7 mouse cellular contexts compared by ENCODE assay signal in the genomic region with DNA sequence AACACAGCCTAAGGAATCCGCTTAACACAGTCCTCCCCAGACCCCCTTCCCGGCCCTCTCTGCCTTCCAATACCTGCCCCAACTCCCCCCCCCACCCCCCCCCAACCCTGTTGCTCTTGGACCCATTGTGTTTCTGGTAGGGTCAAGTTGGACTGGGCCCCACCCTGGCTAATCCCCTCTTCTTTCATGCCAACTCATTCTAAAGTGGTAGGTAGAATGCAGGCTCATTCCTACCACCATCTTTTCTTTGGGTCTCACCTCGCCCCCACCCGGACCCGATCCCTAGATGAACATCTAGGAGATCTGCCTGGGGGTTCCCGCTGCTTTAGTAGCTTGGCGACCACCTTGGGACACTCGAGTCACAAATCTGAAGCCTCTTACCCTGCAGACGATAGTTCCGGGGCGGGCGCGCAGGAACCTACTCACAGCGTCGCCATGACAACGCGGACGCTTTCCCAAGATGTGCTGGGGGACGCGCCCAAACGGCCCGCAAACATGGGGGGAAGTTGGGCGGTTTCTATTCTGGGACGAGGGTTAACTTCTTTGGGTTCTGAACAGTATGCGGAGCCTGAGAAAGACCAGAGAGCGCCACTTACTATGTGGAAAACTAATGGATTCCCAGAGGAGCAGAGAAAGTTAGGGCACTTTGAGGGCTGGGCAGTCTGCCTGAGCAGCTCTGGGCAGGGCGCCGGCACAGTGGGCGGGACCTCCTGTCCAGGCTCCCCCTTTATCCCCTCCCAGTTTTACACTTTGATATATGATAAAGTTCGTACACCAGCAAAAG. TPM values are rescaled to one million over a fixed set of nuclear protein-coding genes. Genes with fewer than 3 reads are reported as not detected.
DNase-seq lines count a peak whose midpoint lies in the region; ATAC-seq and TF ChIP-seq lines count a peak whose summit lies in the region.

A gene (minus strand): TSS at position 437 of the 784 bp plus-strand sequence.

- no peak for TF ChIP-seq POLR2A in kidney, adult 2 months (IDR thresholded peaks at IDR 0.05; ENCODE audit: low read depth, low read length)

- no peaks in the 10 kb centered on the region for H3K36me3 ChIP-seq in kidney, adult 2 months (ENCODE audit: control insufficient read depth, insufficient read depth, low read length)
- no peaks in the 10 kb centered on the region for H3K36me3 ChIP-seq in limb, embryonic 12.5 days
- H3K36me3 ChIP-seq in midbrain, embryonic 12.5 days = no peaks in the 10 kb centered on the region
- H3K36me3 ChIP-seq in stomach, embryonic 14.5 days (ENCODE audit: control insufficient read depth, insufficient read depth, low read length) = no peaks in the 10 kb centered on the region

- intact Hi-C loops in gastrocnemius, postnatal 36 days (cut with DNase I) = no loop called here

- no peaks in the 10 kb centered on the region for H3K9me3 ChIP-seq in limb, embryonic 12.5 days
- H3K9me3 ChIP-seq in midbrain, embryonic 12.5 days = no peaks in the 10 kb centered on the region
- H3K9me3 ChIP-seq in stomach, embryonic 14.5 days (ENCODE audit: control insufficient read depth, low read depth, low read length) = no peaks in the 10 kb centered on the region

- WGBS in kidney, adult 2 months = 8% methylated on average over 30 of the region's 30 CpGs
- 7% methylated on average over 30 of the region's 30 CpGs for WGBS in limb, embryonic 12.5 days
- WGBS in midbrain, embryonic 12.5 days = 3% methylated on average over 30 of the region's 30 CpGs
- WGBS in stomach, embryonic 14.5 days = 6% methylated on average over 30 of the region's 30 CpGs

- H3K27ac ChIP-seq in kidney, adult 2 months (ENCODE audit: insufficient read depth, low read depth, low read length) = no peak within 1 kb of the TSS
- H3K27ac ChIP-seq in limb, embryonic 12.5 days = no peak within 1 kb of the TSS
- H3K27ac ChIP-seq in midbrain, embryonic 12.5 days (replicated peaks) = no peak within 1 kb of the TSS
- no peak within 1 kb of the TSS for H3K27ac ChIP-seq in stomach, embryonic 14.5 days (ENCODE audit: low read length)

- peak within 1 kb of the TSS; percentile 76 for H3K4me2 ChIP-seq in limb, embryonic 12.5 days
- peak within 1 kb of the TSS; percentile 80 for H3K4me2 ChIP-seq in midbrain, embryonic 12.5 days (replicated peaks)
- peak within 1 kb of the TSS; percentile 65 for H3K4me2 ChIP-seq in stomach, embryonic 14.5 days (replicated peaks; ENCODE audit: low read depth, low read length)

- peak within 1 kb of the TSS; percentile 27; the same call in 1 of the 2 replicates for H3K9ac ChIP-seq in limb, embryonic 12.5 days (replicated peaks)
- H3K9ac ChIP-seq in midbrain, embryonic 12.5 days (replicated peaks) = no peak within 1 kb of the TSS
- no peak within 1 kb of the TSS for H3K9ac ChIP-seq in stomach, embryonic 14.5 days (replicated peaks; ENCODE audit: low read depth, low read length)

- H3K4me1 ChIP-seq in kidney, adult 2 months (ENCODE audit: control insufficient read depth, insufficient read depth, low read length) = peaks cover 4% of the 10 kb centered on the region; the same call in 1 of the 2 replicates
- 0 out of 2 replicates have a peak, but pooled peaks cover 3% of the 10 kb centered on the region for H3K4me1 ChIP-seq in limb, embryonic 12.5 days (replicated peaks)
- peaks cover 9% of the 10 kb centered on the region for H3K4me1 ChIP-seq in midbrain, embryonic 12.5 days
- H3K4me1 ChIP-seq in stomach, embryonic 14.5 days (ENCODE audit: control insufficient read depth, insufficient read depth, low read length) = no peaks in the 10 kb centered on the region

- peak within 1 kb of the TSS; percentile 61 for H3K4me3 ChIP-seq in kidney, adult 2 months (ENCODE audit: insufficient read depth, low read depth, low read length)
- peak within 1 kb of the TSS; percentile 51 for H3K4me3 ChIP-seq in limb, embryonic 12.5 days (replicated peaks)
- peak within 1 kb of the TSS; percentile 47 for H3K4me3 ChIP-seq in midbrain, embryonic 12.5 days
- H3K4me3 ChIP-seq in stomach, embryonic 14.5 days (ENCODE audit: low read depth, low read length) = peak within 1 kb of the TSS; percentile 43

- peak; percentile 93 for ATAC-seq in limb, embryonic 12.5 days (ENCODE audit: insufficient number of reproducible peaks, insufficient read depth, low FRiP score, low TSS enrichment, low read depth)
- peak; percentile 86 for ATAC-seq in midbrain, embryonic 12.5 days (ENCODE audit: low FRiP score, low read depth)
- ATAC-seq in stomach, embryonic 14.5 days (ENCODE audit: insufficient number of reproducible peaks, insufficient read depth, low FRiP score, low read depth) = peak; percentile 92; the same call in 1 of the 2 replicates

- no peak for TF ChIP-seq CTCF in kidney, adult 2 months (conservative IDR thresholded peaks at IDR 0.05; ENCODE audit: insufficient read depth, insufficient read length, low read depth, low read length)

- H3K27me3 ChIP-seq in kidney, adult 2 months (replicated peaks; ENCODE audit: control insufficient read depth, insufficient read depth, low read length) = no peaks in the 10 kb centered on the region
- H3K27me3 ChIP-seq in limb, embryonic 12.5 days = no peaks in the 10 kb centered on the region; the same call in 1 of the 2 replicates
- H3K27me3 ChIP-seq in midbrain, embryonic 12.5 days = no peaks in the 10 kb centered on the region
- no peaks in the 10 kb centered on the region for H3K27me3 ChIP-seq in stomach, embryonic 14.5 days (ENCODE audit: control insufficient read depth, insufficient read depth, low read length)

- peak; percentile 74 for DNase-seq in adipocyte (ENCODE audit: low spot score)
- peak; percentile 91 for DNase-seq in embryo, embryonic 10.5 days (ENCODE audit: low spot score)
- DNase-seq in gastrocnemius, postnatal 36 days = peak; percentile 11 to 25
- DNase-seq in kidney, adult 2 months = peak; percentile 75

RNA-seq across cellular contexts. Expression of the gene that starts here (rescaled TPM):
- total RNA-seq in gastrocnemius, postnatal 36 days (2021) = not detected
- not detected in 2 replicates for polyA plus RNA-seq in kidney, adult 2 months (2012; rRNA removed)
- polyA plus RNA-seq in limb, embryonic 12.5 days (2016; fragmentation: Nextera tagmentation; extraction: Ambion mirVana) = 0.11 and 0.23 TPM in 2 replicates
- polyA plus RNA-seq in midbrain, embryonic 12.5 days (2016; fragmentation: Nextera tagmentation; extraction: Ambion mirVana) = 0.10 and 0.18 TPM in 2 replicates
- polyA plus RNA-seq in stomach, embryonic 14.5 days (2014; fragmentation: Nextera tagmentation; extraction: Ambion mirVana) = not detected in 2 replicates

Comparison
In these comparisons a context has a peak if more than half of its experiments do, and no peak if none do; other contexts are left out.
1. Peak in DNase-seq in gastrocnemius, postnatal 36 days; RNA of the gene not detected or under 1 TPM.
2. Peak in DNase-seq and H3K4me3 ChIP-seq in kidney, adult 2 months; RNA of the gene not detected or under 1 TPM.
3. Peak in ATAC-seq, H3K4me3 ChIP-seq, H3K9ac ChIP-seq and H3K4me2 ChIP-seq in limb, embryonic 12.5 days; RNA of the gene not detected or under 1 TPM.
4. Peak in ATAC-seq, H3K4me3 ChIP-seq and H3K4me2 ChIP-seq in midbrain, embryonic 12.5 days; RNA of the gene not detected or under 1 TPM.
5. Peak in ATAC-seq, H3K4me3 ChIP-seq and H3K4me2 ChIP-seq in stomach, embryonic 14.5 days; RNA of the gene not detected or under 1 TPM.
6. DNase-seq: peak in every context shown above with its lines; median percentile 91 in embryo, embryonic 10.5 days; 75 in kidney, adult 2 months; 74 in adipocyte; 18 in gastrocnemius, postnatal 36 days.